Mouse (Mus musculus) sigmoid colon, adult 10 weeks (tissue): Measurements from ENCODE around the gene Olfr397. TPM values are rescaled to one million over a fixed set of nuclear protein-coding genes. Genes with fewer than 3 reads are reported as not detected.

Source experiments
- polyA plus RNA-seq: library from polyadenylated mRNA; stranded (reverse); fragments of 350-450 nt; fragmentation: Illumina TruSeq; extraction: RNeasy Lipid Tissue Mini Kit (QIAGEN cat#74804); gene quantifications from one replicate; pipeline ENCODE4 v1.2.3, GENCODE M21; 2014; ENCODE audit warnings: low read depth, low replicate concordance

Olfr397 gene
- not detected for polyA plus RNA-seq

DNA sequence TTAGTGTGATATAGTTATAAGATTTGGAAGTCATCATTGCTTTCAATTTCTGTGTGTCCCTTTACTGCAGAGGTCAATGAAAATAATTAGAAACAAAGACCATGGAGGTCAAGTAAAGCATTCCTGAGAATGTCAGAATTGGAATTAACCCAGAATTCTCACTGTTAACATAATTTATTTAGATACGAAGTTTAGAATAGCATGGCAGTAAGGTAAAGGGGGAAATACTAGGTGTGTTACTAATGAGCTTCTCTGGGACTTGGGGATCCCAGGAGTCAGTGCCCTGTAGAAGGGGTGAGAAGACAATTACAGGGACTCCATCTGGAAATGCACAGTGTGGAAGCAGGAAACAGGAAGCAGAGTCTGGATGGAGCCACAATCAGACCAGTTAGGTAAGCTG, at the start of gene Olfr397:
Olfr397 (plus strand) TSS at position 301 of the 400 bp plus-strand sequence.

DNA sequence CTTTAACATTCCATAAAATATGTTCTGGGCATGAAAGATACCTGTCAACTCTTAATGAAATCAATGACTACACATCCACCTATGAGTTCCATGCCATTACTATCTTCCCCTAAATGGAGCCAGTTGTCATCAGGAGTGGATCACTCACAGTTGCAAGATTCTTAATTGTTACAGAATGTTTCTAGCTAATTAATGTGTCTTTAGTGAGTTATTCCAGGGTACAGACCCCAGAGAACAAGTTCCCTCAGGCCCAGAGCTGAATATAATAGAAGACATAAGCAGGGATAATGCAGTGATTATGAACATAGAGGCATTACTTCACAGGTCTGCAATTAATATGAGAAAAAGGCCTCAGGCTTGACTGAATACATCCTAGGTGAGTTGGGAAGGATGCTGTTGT, 24.2 kb upstream of the Olfr397 start, which contains the start of gene Olfr23:
Olfr23 (plus strand) TSS at position 301 of the 400 bp plus-strand sequence.

DNA sequence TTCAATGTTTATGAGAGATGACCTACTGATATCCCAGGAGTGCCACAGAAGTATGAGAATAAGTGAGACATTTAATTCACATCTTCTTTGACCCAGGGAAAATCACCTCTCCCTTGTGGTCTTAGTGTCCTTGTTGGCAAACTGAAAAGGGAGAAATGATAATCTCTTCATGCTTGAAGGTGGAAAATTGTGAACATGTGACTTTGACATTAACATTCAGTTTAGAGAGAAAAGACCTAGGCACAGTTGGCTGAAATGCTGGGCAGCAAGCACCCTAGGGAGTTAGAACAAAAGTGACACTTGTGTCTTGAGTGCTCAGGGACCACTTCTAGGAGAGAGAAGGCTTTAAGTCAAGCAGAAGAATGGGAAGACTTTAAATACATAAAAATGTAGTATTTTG, 29.7 kb downstream of the Olfr397 start, which contains the start of gene Olfr398:
Olfr398 (minus strand) TSS at position 101 of the 400 bp plus-strand sequence.

Other genes starting within 250 kb of the Olfr397 start
- gene Olfr389, start 180.1 kb upstream of the Olfr397 start, polyA plus RNA-seq, result not detected
- gene Olfr390, start 177.9 kb upstream of the Olfr397 start, polyA plus RNA-seq, result not detected
- gene Olfr391-ps, start 157.8 kb upstream of the Olfr397 start, polyA plus RNA-seq, result not detected
- gene Olfr392, start 143.8 kb upstream of the Olfr397 start, polyA plus RNA-seq, result not detected
- gene Olfr393, start 109.4 kb upstream of the Olfr397 start, polyA plus RNA-seq, result not detected
- gene Olfr394, start 70.0 kb upstream of the Olfr397 start, polyA plus RNA-seq, result not detected
- not detected for gene Olfr395, start 51.5 kb upstream of the Olfr397 start, polyA plus RNA-seq
- gene Olfr23, start 24.1 kb upstream of the Olfr397 start, polyA plus RNA-seq, result not detected
- gene Olfr398, start 29.6 kb downstream of the Olfr397 start, polyA plus RNA-seq, result not detected
- not detected for gene Olfr139, start 95.7 kb downstream of the Olfr397 start, polyA plus RNA-seq
- gene Olfr399, start 95.8 kb downstream of the Olfr397 start, polyA plus RNA-seq, result not detected
- not detected for gene Zfp616, start 109.1 kb downstream of the Olfr397 start, polyA plus RNA-seq
- not detected for gene Olfr401, start 152.9 kb downstream of the Olfr397 start, polyA plus RNA-seq
- gene Olfr402, start 192.7 kb downstream of the Olfr397 start, polyA plus RNA-seq, result not detected
- not detected for gene Olfr403, start 225.4 kb downstream of the Olfr397 start, polyA plus RNA-seq